Comparison of ENCODE assay signal across 8 mouse cellular contexts in genomic region chr11:72689551-72690510, GRCm38 (mm10). TPM values are rescaled to one million over a fixed set of nuclear protein-coding genes. Genes with fewer than 3 reads are reported as not detected.
A peak's percentile ranks its signal among the peaks of the same experiment; 100 is the strongest.
DNase-seq lines count a peak whose midpoint lies in the region; ATAC-seq lines count a peak whose summit lies in the region.

Ankfy1 (plus strand) TSS chr11:72690006.

- peak; percentile 92 for ATAC-seq in megakaryocyte progenitor cell, adult 5-6 weeks (replicated peaks; ENCODE audit: poor library complexity)

- DNase-seq in adipocyte (ENCODE audit: low spot score) = peak; percentile 96
- peak; percentile 98 for DNase-seq in embryo, embryonic 10 days (ENCODE audit: low spot score)
- peak; percentile 96 for DNase-seq in gastrocnemius, postnatal 10 days
- peak; percentile 99 for DNase-seq in induced T-regulatory cell, adult 2 months (ENCODE audit: low read depth)
- peak; percentile 84 to 96 for DNase-seq in left cerebral cortex, adult 9 months (ENCODE audit: low spot score in 2 of 2)
- peak; percentile 94 for DNase-seq in right cerebral cortex, postnatal 14 days
- peak; percentile 97 to 98 for DNase-seq in urinary bladder, postnatal 36 days (ENCODE audit: low spot score in 2 of 2)

RNA-seq across cellular contexts. Expression of gene Ankfy1, which starts in this region (rescaled TPM):
- 10 to 100 TPM; 17.0 to 21.9 TPM for total RNA-seq in gastrocnemius, postnatal 10 days (2021)
- total RNA-seq in megakaryocyte progenitor cell, adult 5-6 weeks (2015) = 31.0 and 36.1 TPM in 2 replicates
- total RNA-seq in megakaryocyte progenitor cell, adult 5-6 weeks (2017) = 29.0 and 30.3 TPM in 2 replicates

Comparison
In these comparisons a context has a peak if more than half of its experiments do, and no peak if none do; other contexts are left out.
1. Peak in every context shown above with its lines: DNase-seq and ATAC-seq.